Mouse (Mus musculus): ENCODE data around the gene Pald1. TPM values are rescaled to one million over a fixed set of nuclear protein-coding genes. Genes with fewer than 3 reads are reported as not detected.

Gene Pald1
- polyA plus RNA-seq (2012; ENCODE audit: low replicate concordance) = 2.3 and 2.8 TPM in 2 replicates

DNA sequence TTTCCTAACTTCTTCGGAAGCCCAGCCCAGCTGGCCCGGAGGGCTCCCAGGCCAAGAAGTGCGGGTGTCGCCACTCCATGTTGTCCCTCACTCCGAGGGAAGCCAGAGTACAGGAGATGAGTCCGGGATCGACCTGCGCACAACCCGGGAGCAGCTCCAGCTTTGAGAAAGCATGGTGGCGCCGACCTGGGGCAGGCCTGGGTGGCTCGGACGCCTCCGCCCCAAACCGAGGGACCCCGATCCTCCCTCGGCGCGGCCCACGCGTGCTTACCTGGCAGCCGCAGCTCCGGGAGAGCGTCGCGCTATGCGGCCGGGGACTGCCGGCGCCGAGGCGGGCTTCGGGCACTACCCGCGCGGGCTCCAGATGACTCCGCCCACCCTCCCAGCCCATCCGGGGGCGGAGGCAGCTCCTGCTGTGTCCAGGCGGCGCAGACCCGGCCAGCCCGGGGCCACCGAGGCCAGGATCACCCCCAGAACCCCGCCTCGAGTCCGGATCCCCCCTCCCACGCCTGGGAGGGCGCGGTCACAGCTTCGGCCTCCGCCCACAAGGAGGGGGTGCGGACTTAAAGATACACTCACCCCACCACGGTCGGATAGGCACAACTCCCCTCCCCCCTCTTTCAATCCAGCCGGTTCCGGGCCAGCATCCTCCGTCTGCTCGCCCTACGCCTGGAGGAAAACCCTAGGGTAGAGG is at the start of gene Pald1:
Gene Pald1, minus strand, starts transcription at position 510 of the 694 bp plus-strand sequence.

GRCm38 (mm10) chr10:61417672-61418071 is 34.3 kb upstream of the Pald1 start, which contains the start of gene Nodal:
Nodal (plus strand) TSS chr10:61417972.

GRCm38 (mm10) chr10:61297477-61297876 is 85.9 kb downstream of the Pald1 start, which contains the start of gene Prf1:
Prf1 (plus strand) TSS chr10:61297833.

DNA sequence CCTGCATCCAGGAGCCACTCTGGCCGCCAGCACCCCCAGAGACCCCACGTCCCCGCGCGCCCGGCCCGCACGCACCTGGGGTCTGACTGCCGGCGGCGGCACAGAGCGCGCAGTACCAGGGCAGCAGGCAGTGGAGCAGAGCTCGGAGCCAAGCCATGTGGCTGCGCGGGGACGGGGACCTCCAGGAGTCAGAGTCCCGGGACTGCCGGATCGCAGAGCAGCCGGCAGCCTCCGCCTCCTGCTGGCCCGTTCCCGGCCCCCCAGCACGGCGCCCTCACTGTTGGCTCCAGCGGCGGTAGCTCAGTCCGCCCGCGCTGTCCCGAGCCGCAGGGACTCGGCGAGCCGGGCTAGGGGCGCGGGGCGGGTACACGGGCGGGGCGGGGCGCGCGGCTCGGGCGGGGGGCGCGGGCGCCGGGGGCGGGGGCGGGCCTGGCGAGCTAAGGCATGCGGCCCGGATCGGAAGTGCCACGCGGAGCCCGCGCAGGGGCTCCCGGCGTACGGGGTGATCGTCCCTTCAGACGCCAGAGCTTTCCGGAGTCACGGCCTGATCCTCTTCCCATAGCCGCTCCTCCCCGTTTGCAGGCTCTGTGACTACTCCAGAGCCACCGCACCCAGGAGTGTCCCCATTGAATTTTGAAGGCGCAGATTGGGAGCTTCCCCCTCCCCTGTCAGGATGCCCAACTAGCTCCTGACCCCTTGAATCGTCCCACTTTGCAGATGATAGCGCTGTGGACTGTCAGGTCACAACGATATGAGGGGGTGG is 110.1 kb downstream of the Pald1 start, which contains the start of gene Adamts14:
Gene Adamts14, minus strand, starts transcription at position 358 of the 763 bp plus-strand sequence.

Other genes starting within 250 kb of the Pald1 start
- 21.2 and 31.6 TPM in 2 replicates for gene Sgpl1, start 235.8 kb downstream of the Pald1 start, polyA plus RNA-seq (2012; ENCODE audit: low replicate concordance)
- not detected in 2 replicates for gene Tbata, start 211.6 kb downstream of the Pald1 start, polyA plus RNA-seq (2012; ENCODE audit: low replicate concordance)
- gene Adamts14, start 110.1 kb downstream of the Pald1 start, polyA plus RNA-seq (2012; ENCODE audit: low replicate concordance) = 11.6 and 35.9 TPM in 2 replicates
- gene Prf1, start 85.7 kb downstream of the Pald1 start, polyA plus RNA-seq (2012; ENCODE audit: low replicate concordance) = 12.6 and 30.9 TPM in 2 replicates
- 0.12 TPM in 1 of 2 replicates, not detected in the other for gene Nodal, start 34.4 kb upstream of the Pald1 start, polyA plus RNA-seq (2012; ENCODE audit: low replicate concordance)
- 98.6 and 162 TPM in 2 replicates for gene Eif4ebp2, start 69.1 kb upstream of the Pald1 start, polyA plus RNA-seq (2012; ENCODE audit: low replicate concordance)
- gene Lrrc20, start 92.3 kb upstream of the Pald1 start, polyA plus RNA-seq (2012; ENCODE audit: low replicate concordance) = 5.3 and 10.9 TPM in 2 replicates
- not detected in 2 replicates for gene Npffr1, start 212.0 kb upstream of the Pald1 start, polyA plus RNA-seq (2012; ENCODE audit: low replicate concordance)